In genomic region chr4:47947869-47948573, GRCm38 (mm10) we compare ENCODE assay signal across 9 mouse cellular contexts.
DNase-seq lines count a peak whose midpoint lies in the region; ATAC-seq lines count a peak whose summit lies in the region.
"Had no signal": no experiment of that assay in that cellular context is flagged by ENCODE, and none has a peak within 500 bp of the region (broad histone marks: within the 10 kb centered on the region; RNA-seq: fewer than 3 reads in every experiment).

No protein-coding gene starts in this region.

- H3K27me3 ChIP-seq in neural tube, embryonic 14.5 days (ENCODE audit: control insufficient read depth, insufficient read depth, low read length): no peaks in the 10 kb centered on the region
- no peaks in the 10 kb centered on the region for H3K27me3 ChIP-seq in kidney, embryonic 14.5 days (ENCODE audit: control insufficient read depth, insufficient read depth, low read length)
- H3K27me3 ChIP-seq in neural tube, embryonic 15.5 days (replicated peaks): no peaks in the 10 kb centered on the region
- H3K27me3 ChIP-seq: neural tube, embryonic 12.5 days had no signal

- no peak overlapping the region for H3K27ac ChIP-seq in neural tube, embryonic 14.5 days (ENCODE audit: low read depth, low read length)
- no peak overlapping the region for H3K27ac ChIP-seq in kidney, embryonic 14.5 days (ENCODE audit: low read depth, low read length)
- H3K27ac ChIP-seq in neural tube, embryonic 15.5 days (replicated peaks): no peak overlapping the region; the same call in 1 of the 2 replicates
- H3K27ac ChIP-seq: neural tube, embryonic 12.5 days had no signal

- peak; percentile 46; the same call in 1 of the 2 replicates for ATAC-seq in neural tube, embryonic 14.5 days (ENCODE audit: low read depth)
- peak; percentile 52; the same call in 1 of the 2 replicates for ATAC-seq in kidney, embryonic 14.5 days (ENCODE audit: low FRiP score, low TSS enrichment)
- ATAC-seq in neural tube, embryonic 15.5 days (ENCODE audit: low FRiP score): peak; percentile 53; the same call in 1 of the 2 replicates

- no peaks in the 10 kb centered on the region for H3K36me3 ChIP-seq in neural tube, embryonic 14.5 days (ENCODE audit: control insufficient read depth, insufficient read depth, low read length)
- no peaks in the 10 kb centered on the region for H3K36me3 ChIP-seq in kidney, embryonic 14.5 days (ENCODE audit: control insufficient read depth, insufficient read depth, low read length)
- no peaks in the 10 kb centered on the region for H3K36me3 ChIP-seq in neural tube, embryonic 15.5 days
- H3K36me3 ChIP-seq: neural tube, embryonic 12.5 days had no signal

- no peak overlapping the region for H3K9ac ChIP-seq in neural tube, embryonic 14.5 days (replicated peaks; ENCODE audit: low read depth, low read length)
- H3K9ac ChIP-seq in kidney, embryonic 14.5 days (ENCODE audit: low read depth, low read length): no peak overlapping the region
- H3K9ac ChIP-seq in neural tube, embryonic 15.5 days (replicated peaks): no peak overlapping the region
- H3K9ac ChIP-seq: neural tube, embryonic 12.5 days had no signal

- DNase-seq in adrenal gland, postnatal 10 days: peak; percentile 22
- no peak for DNase-seq in adrenal gland, adult 18-20 months (ENCODE audit: low spot score in 2 of 2)
- no peak for DNase-seq in neural tube, embryonic 10.5 days (ENCODE audit: extremely low spot score, low spot score)
- DNase-seq in spleen, postnatal 4 days (ENCODE audit: low spot score in 2 of 2): no peak
- no peak for DNase-seq in cerebellum, adult 9-10 months

- no peak overlapping the region for H3K4me2 ChIP-seq in neural tube, embryonic 14.5 days (ENCODE audit: low read depth, low read length)
- no peak overlapping the region; the same call in 1 of the 2 replicates for H3K4me2 ChIP-seq in kidney, embryonic 14.5 days (replicated peaks; ENCODE audit: low read depth, low read length)
- H3K4me2 ChIP-seq in neural tube, embryonic 15.5 days: peak overlapping the region; percentile 24
- H3K4me2 ChIP-seq: neural tube, embryonic 12.5 days had no signal

- no peaks in the 10 kb centered on the region for H3K9me3 ChIP-seq in neural tube, embryonic 14.5 days (ENCODE audit: control insufficient read depth, low read length)
- H3K9me3 ChIP-seq in kidney, embryonic 14.5 days (ENCODE audit: control insufficient read depth, low read length): no peaks in the 10 kb centered on the region
- no peaks in the 10 kb centered on the region for H3K9me3 ChIP-seq in neural tube, embryonic 15.5 days (replicated peaks)
- H3K9me3 ChIP-seq: neural tube, embryonic 12.5 days had no signal

- 0 out of 2 replicates have a peak, but pooled peaks cover 7% of the 10 kb centered on the region for H3K4me1 ChIP-seq in neural tube, embryonic 14.5 days (ENCODE audit: control insufficient read depth, insufficient read depth, low read length)
- peaks cover 9% of the 10 kb centered on the region; the same call in 1 of the 2 replicates for H3K4me1 ChIP-seq in kidney, embryonic 14.5 days (ENCODE audit: control insufficient read depth, insufficient read depth, low read length)
- H3K4me1 ChIP-seq in neural tube, embryonic 15.5 days: peaks cover 8% of the 10 kb centered on the region; the same call in 1 of the 2 replicates
- H3K4me1 ChIP-seq: neural tube, embryonic 12.5 days had no signal

- 53% methylated on average over 16 of the region's 16 CpGs for WGBS in neural tube, embryonic 14.5 days
- WGBS in kidney, embryonic 14.5 days: 43% methylated on average over 16 of the region's 16 CpGs
- 47% methylated on average over 16 of the region's 16 CpGs for WGBS in neural tube, embryonic 15.5 days

- no peak overlapping the region for H3K4me3 ChIP-seq in neural tube, embryonic 14.5 days (ENCODE audit: low read depth, low read length)
- no peak overlapping the region for H3K4me3 ChIP-seq in kidney, embryonic 14.5 days (ENCODE audit: low read length)
- H3K4me3 ChIP-seq in neural tube, embryonic 15.5 days (replicated peaks): no peak overlapping the region
- H3K4me3 ChIP-seq: neural tube, embryonic 12.5 days had no signal
